Mouse (Mus musculus): Measurements from ENCODE around the gene Ahnak. TPM values are rescaled to one million over a fixed set of nuclear protein-coding genes. Genes with fewer than 3 reads are reported as not detected.
A peak's percentile ranks its signal among the peaks of the same experiment; 100 is the strongest.

The Ahnak gene
- polyA plus RNA-seq, 1 experiment from 2014 or later, result 3.0 TPM

DNA sequence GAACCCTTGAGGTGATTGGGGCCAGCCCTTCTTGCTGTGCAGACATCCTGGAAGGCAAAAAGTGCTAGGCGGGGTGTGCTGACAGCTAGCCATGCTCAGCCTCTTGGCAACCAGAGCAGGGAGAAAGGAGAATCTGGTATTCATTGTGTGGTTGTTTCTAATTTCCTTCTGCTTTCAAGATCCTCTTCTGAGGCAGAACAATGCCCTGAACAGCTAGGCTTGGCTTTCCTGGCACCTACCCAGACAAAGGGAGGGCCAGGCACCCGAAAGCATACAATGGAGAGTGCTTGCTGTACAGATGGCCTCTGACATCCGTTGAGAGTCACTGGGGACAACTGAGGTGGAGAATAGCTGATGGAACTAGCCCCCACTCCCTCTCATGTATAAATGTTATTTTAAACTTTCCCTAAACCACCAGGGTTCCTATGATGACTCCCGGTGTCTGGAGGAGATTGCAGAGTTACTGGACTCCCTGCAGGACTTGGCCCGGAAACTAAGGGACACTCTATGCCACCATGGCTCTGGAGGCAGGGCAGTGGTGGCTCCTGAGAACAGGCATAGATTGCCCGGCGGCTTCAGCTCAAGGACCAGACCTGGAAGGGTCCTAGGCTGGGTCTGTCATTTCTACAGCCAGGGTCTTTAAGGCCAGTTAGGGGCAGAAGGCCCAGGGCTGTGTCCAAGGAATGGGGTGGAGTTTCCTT lies 82.5 kb downstream of the Ahnak start:
- Histone ChIP-seq H3K9me3 (replicated peaks) (no peaks in the 10 kb centered on the region), H3K4me2 (no peak overlapping the region), H3K9ac (no peak overlapping the region), H3K4me1 (replicated peaks) (peaks cover 21% of the 10 kb centered on the region), H3K4me3 (replicated peaks) (no peak overlapping the region), H3K36me3 (replicated peaks) (no peaks in the 10 kb centered on the region), H3K27me3 (no peaks in the 10 kb centered on the region), H3K27ac (replicated peaks) (no peak overlapping the region)
- ATAC-seq (ENCODE audit: insufficient read depth), result no peak
- WGBS (ENCODE audit: insufficient replicate concordance), result 40% methylated on average over 7 of the region's 7 CpGs

GRCm38 (mm10) chr19:9072157-9072530 lies 83.1 kb downstream of the Ahnak start:
- no peaks in the 10 kb centered on the region for H3K27me3 ChIP-seq
- 38% methylated on average over 2 of the region's 2 CpGs for WGBS (ENCODE audit: insufficient replicate concordance)
- H3K4me2 ChIP-seq, result no peak overlapping the region
- ATAC-seq (ENCODE audit: insufficient read depth), result no peak
- no peak overlapping the region for H3K4me3 ChIP-seq (replicated peaks)
- no peaks in the 10 kb centered on the region for H3K36me3 ChIP-seq (replicated peaks)
- H3K4me1 ChIP-seq (replicated peaks), result peaks cover 21% of the 10 kb centered on the region
- no peak overlapping the region for H3K27ac ChIP-seq (replicated peaks)
- no peaks in the 10 kb centered on the region for H3K9me3 ChIP-seq (replicated peaks)
- H3K9ac ChIP-seq, result no peak overlapping the region

DNA sequence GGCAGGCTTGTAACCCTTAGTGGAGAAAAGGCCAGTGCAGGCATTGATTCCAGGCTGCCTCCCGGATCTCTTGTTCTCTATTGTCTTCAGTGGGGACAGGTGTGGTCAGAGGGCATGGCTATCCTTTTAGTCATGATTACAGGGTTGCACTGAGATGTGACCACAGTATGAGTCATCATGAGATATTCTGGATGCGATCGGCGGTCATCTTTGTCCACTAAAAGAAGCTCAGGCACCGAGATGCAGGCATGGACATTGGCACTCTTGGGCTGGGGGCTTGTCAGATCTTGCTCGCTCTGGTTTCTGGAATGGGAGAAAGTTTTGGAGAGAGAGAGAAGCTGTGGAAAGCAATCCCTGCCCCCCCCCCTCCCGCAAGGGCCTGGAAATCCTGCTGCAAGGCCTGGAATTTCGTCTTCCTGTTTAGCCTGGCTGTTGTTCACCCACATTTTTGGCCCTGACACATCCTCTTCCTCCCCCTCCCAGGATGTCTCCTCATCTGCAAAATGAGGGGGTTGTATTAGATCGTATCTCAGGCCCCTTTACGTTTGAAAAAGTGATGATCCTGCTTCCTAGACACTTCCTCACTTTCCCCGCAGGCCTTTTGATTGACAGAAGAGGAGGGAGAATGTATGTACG lies 84.8 kb downstream of the Ahnak start:
- Histone ChIP-seq H3K27ac (replicated peaks) (no peak overlapping the region), H3K4me3 (replicated peaks) (no peak overlapping the region), H3K4me2 (no peak overlapping the region), H3K27me3 (no peaks in the 10 kb centered on the region), H3K4me1 (replicated peaks) (peaks cover 21% of the 10 kb centered on the region), H3K36me3 (replicated peaks) (no peaks in the 10 kb centered on the region), H3K9me3 (replicated peaks) (no peaks in the 10 kb centered on the region), H3K9ac (no peak overlapping the region)
- WGBS (ENCODE audit: insufficient replicate concordance), result 41% methylated on average over 12 of the region's 12 CpGs
- ATAC-seq (ENCODE audit: insufficient read depth), result no peak

DNA sequence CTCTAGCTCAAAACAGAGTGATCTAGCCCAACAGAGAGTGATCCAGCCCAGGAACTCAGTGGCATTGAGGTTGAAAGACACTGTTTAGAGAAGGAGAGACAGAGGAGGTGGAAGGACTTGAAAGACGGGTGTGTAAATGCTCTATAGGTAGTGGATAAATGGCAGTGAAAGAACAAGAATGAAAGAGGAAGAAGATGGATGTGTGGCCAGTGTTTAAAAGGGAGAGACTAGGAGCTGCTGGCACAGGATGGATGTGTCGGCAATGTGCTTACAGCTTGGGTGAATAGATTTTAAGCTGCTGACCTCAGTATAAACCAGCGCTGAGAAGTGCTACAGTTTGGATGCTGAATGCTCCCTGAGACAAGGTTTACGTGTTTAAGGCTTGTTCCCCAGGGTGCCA lies 85.3 kb downstream of the Ahnak start:
- no peak overlapping the region for H3K27ac ChIP-seq (replicated peaks)
- H3K4me3 ChIP-seq (replicated peaks), result no peak overlapping the region
- ATAC-seq (ENCODE audit: insufficient read depth), result no peak
- no peak overlapping the region for H3K9ac ChIP-seq
- H3K9me3 ChIP-seq (replicated peaks), result no peaks in the 10 kb centered on the region
- H3K4me2 ChIP-seq, result no peak overlapping the region
- H3K4me1 ChIP-seq (replicated peaks), result peaks cover 21% of the 10 kb centered on the region
- no peaks in the 10 kb centered on the region for H3K36me3 ChIP-seq (replicated peaks)
- H3K27me3 ChIP-seq, result no peaks in the 10 kb centered on the region
- WGBS (ENCODE audit: insufficient replicate concordance), result 44% methylated on average over 4 of the region's 4 CpGs

DNA sequence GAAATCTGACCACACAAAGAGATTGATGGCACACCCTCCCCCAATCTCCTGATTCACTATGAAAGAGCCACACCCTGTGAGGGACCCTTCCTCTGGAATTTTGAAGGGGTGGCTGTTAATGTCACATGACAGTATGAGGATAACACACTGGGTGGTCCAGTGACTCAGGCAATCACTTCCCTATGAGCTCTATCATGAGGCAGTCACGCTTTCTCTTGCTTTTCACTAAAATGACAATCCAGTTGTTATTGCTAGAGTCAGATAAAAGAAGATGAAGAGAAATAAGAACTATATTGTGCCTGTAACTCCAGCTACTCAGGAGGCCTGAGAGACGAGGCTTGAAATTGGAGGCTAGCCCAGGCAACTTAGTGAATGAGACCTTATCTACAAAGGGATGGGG lies 86.5 kb downstream of the Ahnak start:
- Histone ChIP-seq H3K27me3 (no peaks in the 10 kb centered on the region), H3K4me2 (no peak overlapping the region), H3K36me3 (replicated peaks) (no peaks in the 10 kb centered on the region), H3K9me3 (replicated peaks) (no peaks in the 10 kb centered on the region), H3K4me1 (replicated peaks) (peaks cover 13% of the 10 kb centered on the region), H3K9ac (no peak overlapping the region), H3K4me3 (replicated peaks) (no peak overlapping the region), H3K27ac (replicated peaks) (no peak overlapping the region)
- 48% methylated on average over 2 of the region's 2 CpGs for WGBS (ENCODE audit: insufficient replicate concordance)
- ATAC-seq (ENCODE audit: insufficient read depth), result no peak

GRCm38 (mm10) chr19:9076035-9076434 lies 87.0 kb downstream of the Ahnak start:
- Histone ChIP-seq H3K4me3 (replicated peaks) (no peak overlapping the region), H3K4me1 (replicated peaks) (peaks cover 8% of the 10 kb centered on the region), H3K27me3 (no peaks in the 10 kb centered on the region), H3K27ac (replicated peaks) (no peak overlapping the region), H3K9ac (no peak overlapping the region), H3K9me3 (replicated peaks) (no peaks in the 10 kb centered on the region), H3K36me3 (replicated peaks) (no peaks in the 10 kb centered on the region), H3K4me2 (no peak overlapping the region)
- ATAC-seq (ENCODE audit: insufficient read depth), result no peak
- 64% methylated on average over 3 of the region's 3 CpGs for whole genome bisulfite sequencing (ENCODE audit: insufficient replicate concordance)

- H3K4me2 ChIP-seq, result no peak overlapping the region
- ATAC-seq (ENCODE audit: insufficient read depth), result no peak
- no peaks in the 10 kb centered on the region for H3K27me3 ChIP-seq
- peaks cover 4% of the 10 kb centered on the region; the same call in 1 of the 2 replicates for H3K4me1 ChIP-seq (replicated peaks)
- WGBS (ENCODE audit: insufficient replicate concordance), result 46% methylated on average over 4 of the region's 4 CpGs
- H3K9me3 ChIP-seq (replicated peaks), result no peaks in the 10 kb centered on the region
- no peak overlapping the region for H3K9ac ChIP-seq
- H3K27ac ChIP-seq (replicated peaks), result no peak overlapping the region
- no peaks in the 10 kb centered on the region for H3K36me3 ChIP-seq (replicated peaks)
- no peak overlapping the region for H3K4me3 ChIP-seq (replicated peaks)
These were observed 88.0 kb downstream of the Ahnak start for GRCm38 (mm10) chr19:9076982-9077660.

DNA sequence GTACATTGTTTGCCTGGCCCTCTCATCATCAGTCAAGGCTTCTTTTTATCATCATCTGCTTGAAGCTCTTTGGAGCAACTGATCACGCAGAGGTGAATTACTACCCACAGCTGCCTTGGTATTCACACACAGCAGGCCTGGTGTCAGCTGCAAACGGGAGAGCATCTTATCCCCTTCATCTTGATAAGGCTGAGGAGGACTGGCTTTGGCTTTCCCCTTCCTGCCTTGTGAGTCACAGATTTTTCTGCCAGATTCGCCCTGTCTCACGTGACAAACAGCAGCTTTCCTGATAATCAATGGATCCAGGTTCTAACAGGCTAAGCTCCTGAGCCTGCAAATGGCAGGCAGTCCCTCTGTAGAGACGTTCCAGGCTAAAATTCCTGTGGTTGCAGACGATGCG lies 90.8 kb downstream of the Ahnak start:
- peaks cover 6% of the 10 kb centered on the region; the same call in 1 of the 2 replicates for H3K4me1 ChIP-seq (replicated peaks)
- H3K4me2 ChIP-seq, result no peak overlapping the region
- H3K36me3 ChIP-seq (replicated peaks), result no peaks in the 10 kb centered on the region
- WGBS (ENCODE audit: insufficient replicate concordance), result 32% methylated on average over 7 of the region's 7 CpGs
- no peak overlapping the region for H3K4me3 ChIP-seq (replicated peaks)
- H3K9ac ChIP-seq, result no peak overlapping the region
- H3K9me3 ChIP-seq (replicated peaks), result no peaks in the 10 kb centered on the region
- no peak for ATAC-seq (ENCODE audit: insufficient read depth)
- H3K27me3 ChIP-seq, result no peaks in the 10 kb centered on the region
- H3K27ac ChIP-seq (replicated peaks), result no peak overlapping the region

DNA sequence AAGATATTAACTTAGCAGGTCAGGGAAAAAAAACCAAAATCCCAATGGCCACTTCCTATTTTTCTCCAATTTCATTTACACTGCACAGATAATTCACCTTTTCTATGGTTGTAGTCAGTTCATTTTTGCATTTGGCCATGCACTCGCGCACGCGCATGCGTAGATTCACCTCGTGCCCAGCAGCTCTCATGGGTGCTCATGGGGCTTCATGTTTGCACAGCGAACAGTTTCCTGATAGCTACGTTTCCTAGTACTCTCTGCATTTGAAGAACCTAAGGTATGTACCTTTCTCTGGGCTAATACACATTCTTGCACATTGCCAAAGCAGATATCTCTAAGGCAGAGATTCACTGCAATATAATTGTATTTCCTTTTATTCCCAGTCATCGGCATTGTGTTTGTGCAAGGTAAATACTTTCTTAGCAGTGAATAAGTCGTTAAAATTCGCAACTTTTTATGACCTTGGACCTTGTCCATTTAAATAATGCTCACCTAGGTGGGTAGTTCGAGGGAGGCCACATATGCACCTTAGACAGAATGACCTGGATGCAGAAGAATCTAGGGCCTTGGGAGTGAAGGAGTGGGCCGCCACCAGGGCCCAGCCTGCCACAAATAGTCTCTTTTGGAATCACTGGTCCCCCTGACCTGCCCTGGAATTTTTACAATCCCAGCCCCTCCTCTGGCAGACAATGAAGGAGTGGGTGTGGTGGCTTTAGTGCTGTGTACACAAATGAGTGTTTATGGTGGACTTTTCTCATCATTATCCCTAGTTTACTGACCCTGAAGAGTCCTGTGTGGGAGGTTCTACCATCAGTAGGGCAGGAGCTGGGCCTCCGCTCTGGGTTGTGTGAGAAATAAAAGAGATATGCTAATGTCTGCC lies 92.5 kb downstream of the Ahnak start:
- Histone ChIP-seq H3K9me3 (replicated peaks) (no peaks in the 10 kb centered on the region), H3K4me3 (replicated peaks) (no peak overlapping the region), H3K36me3 (replicated peaks) (no peaks in the 10 kb centered on the region), H3K27me3 (no peaks in the 10 kb centered on the region; the same call in 1 of the 2 replicates), H3K4me2 (no peak overlapping the region), H3K4me1 (replicated peaks) (peaks cover 6% of the 10 kb centered on the region; the same call in 1 of the 2 replicates), H3K27ac (replicated peaks) (no peak overlapping the region), H3K9ac (no peak overlapping the region)
- ATAC-seq (ENCODE audit: insufficient read depth), result no peak
- 75% methylated on average over 14 of the region's 14 CpGs for WGBS (ENCODE audit: insufficient replicate concordance)

DNA sequence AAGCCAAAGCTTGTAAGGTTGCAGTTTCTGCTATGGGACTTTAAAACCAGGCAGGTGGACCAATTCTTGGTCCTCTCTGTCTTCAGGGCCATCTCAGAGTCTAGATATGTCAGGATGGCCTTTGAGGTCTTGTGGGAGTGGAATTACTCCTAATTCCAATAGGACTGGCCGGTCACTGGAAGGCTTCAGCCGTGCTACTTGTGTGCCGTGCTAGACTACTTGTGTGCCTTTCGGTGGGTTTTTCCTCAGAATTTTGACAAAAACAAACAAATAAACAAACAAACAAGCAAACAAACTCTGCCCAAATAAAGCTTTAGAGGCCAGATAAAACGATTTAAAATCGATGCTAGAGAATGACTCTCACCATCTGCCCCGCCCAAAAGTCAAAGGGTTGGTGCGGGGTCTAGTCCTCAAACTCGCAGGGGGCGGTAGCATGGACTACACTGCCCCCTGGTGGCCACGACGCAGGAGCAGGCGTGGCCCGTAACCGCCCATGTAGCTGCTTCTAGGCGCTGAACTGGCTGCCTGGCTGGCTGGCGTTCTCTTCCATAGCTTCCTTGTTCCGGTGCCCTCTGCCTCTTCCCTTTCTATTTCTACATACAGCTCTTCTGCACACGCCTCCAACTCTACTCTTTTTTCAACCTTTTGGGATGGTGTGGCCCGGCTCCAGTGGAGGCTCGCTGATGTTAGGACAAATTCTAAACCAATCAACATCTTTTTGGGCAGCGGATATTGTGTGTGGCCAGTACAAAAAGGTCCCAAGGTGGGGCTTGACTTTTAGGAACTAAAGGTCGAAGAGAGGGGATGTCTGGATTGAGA lies 93.3 kb downstream of the Ahnak start:
- Histone ChIP-seq H3K4me3 (replicated peaks) (no peak overlapping the region), H3K9me3 (replicated peaks) (no peaks in the 10 kb centered on the region), H3K27me3 (no peaks in the 10 kb centered on the region; the same call in 1 of the 2 replicates), H3K36me3 (replicated peaks) (no peaks in the 10 kb centered on the region), H3K9ac (no peak overlapping the region), H3K4me1 (replicated peaks) (peaks cover 6% of the 10 kb centered on the region; the same call in 1 of the 2 replicates), H3K4me2 (peak overlapping the region; percentile 23; the same call in 1 of the 2 replicates), H3K27ac (replicated peaks) (no peak overlapping the region)
- 18% methylated on average over 23 of the region's 23 CpGs for WGBS (ENCODE audit: insufficient replicate concordance)
- ATAC-seq (ENCODE audit: insufficient read depth), result peak; percentile 73

All from liver, embryonic 15.5 days (tissue).